Mouse (Mus musculus) left cerebral cortex, adult 8-10 months (tissue): Measurements from ENCODE around the gene Gm49378. TPM values are rescaled to one million over a fixed set of nuclear protein-coding genes. Genes with fewer than 3 reads are reported as not detected.

Experiments used
- DNase-seq, 2 experiments: peaks; one replicate each; pipeline ENCODE4 v3.0.0; 2022; ENCODE audit warnings: low spot score in 2 of 2
- total RNA-seq, 4 experiments: library from RNA; stranded (reverse); gene quantifications; 2 replicates each; pipeline ENCODE4 v1.2.4; 2022

Gm49378 gene
- total RNA-seq, 4 experiments from 2014 or later: 3.5 to 4.2 (median 4.0) TPM

DNA sequence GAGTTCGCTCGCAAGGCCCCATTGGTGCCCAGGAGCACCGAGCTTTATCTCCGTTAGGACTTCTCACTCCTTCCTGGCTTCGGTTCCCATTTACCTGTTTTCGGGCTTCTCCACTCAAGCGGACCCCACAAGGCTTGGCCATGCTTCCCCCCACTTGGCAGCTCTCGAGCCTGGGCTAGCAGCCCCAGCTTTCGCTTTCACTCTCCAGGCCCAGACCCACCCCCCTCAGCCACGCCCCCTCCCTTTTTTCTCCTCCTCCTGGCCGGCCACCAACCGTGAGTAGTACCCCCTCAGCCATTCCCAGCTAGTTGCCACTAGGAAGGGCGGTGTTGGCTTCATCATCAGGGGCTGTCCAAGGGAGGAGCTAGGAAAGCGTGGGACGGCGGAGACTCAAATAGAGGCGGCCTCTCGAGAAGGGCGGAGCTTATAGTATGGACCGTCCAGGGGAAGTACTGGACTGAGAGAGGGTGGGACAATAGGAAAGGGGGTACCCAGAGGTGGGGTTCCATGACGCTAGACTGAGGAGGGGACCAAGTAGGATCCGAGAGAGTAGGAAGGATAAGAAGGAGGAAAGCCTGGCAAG lies 46.9 kb downstream of the Gm49378 start, which contains the start of gene Psme2:
Gene Psme2 (minus strand): TSS at position 366 of the 583 bp plus-strand sequence.
- DNase-seq: peak in 1 of 2 experiments; percentile 95

GRCm38 (mm10) chr14:55589771-55590448 lies 47.8 kb downstream of the Gm49378 start:
- no peak for DNase-seq

GRCm38 (mm10) chr14:55589271-55589670 lies 48.4 kb downstream of the Gm49378 start:
- DNase-seq: no peak

DNA sequence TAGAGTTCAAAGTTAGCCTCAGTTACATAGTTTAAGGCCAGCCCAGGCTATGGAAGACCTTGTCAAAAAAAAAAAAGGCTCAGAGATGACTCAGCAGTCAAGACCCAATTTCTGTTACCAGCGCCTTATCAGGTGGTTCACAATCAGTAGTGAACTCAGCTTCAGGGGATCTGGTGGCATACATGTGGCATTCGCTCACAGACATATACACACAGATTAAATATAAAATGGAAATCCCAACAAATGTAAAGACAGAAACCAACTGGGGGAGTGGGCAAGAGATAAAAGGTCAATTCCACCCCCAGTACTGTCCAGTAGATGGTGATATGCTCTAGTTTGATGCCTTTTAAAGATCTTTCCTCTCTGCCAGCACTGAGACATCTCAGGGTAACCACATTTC lies 51.5 kb downstream of the Gm49378 start:
- no peak for DNase-seq

DNA sequence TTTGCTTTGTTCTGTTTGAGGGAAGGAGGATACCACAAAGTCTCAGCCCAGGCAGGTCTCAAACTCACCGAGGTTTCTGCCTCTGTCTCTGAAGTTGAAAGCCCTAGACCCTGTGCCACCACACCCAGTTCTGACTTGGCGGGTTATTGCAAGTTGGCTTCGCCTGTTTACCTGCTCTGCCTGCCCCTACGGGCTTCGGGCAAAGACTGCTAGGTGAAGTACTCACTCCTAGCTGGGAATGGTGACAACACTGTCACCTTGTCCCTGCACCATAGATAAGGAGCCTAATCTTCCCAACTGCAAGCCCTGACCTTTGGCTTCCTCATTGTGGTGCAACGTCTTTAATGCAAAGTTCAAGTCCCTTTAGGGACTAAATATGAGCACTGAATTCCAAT lies 52.1 kb downstream of the Gm49378 start:
- no peak for DNase-seq

- peak in 1 of 2 experiments; percentile 51 for DNase-seq
Observed at GRCm38 (mm10) chr14:55584702-55585565, 52.8 kb downstream of the Gm49378 start, which contains the start of gene Emc9. Gene Emc9 (minus strand): TSS chr14:55585302.

GRCm38 (mm10) chr14:55584303-55584701 lies 53.4 kb downstream of the Gm49378 start:
- no peak for DNase-seq

GRCm38 (mm10) chr14:55581981-55582681 lies 55.6 kb downstream of the Gm49378 start:
- DNase-seq: no peak

- no peak for DNase-seq
Observed at GRCm38 (mm10) chr14:55580731-55581130, 57.0 kb downstream of the Gm49378 start.

DNA sequence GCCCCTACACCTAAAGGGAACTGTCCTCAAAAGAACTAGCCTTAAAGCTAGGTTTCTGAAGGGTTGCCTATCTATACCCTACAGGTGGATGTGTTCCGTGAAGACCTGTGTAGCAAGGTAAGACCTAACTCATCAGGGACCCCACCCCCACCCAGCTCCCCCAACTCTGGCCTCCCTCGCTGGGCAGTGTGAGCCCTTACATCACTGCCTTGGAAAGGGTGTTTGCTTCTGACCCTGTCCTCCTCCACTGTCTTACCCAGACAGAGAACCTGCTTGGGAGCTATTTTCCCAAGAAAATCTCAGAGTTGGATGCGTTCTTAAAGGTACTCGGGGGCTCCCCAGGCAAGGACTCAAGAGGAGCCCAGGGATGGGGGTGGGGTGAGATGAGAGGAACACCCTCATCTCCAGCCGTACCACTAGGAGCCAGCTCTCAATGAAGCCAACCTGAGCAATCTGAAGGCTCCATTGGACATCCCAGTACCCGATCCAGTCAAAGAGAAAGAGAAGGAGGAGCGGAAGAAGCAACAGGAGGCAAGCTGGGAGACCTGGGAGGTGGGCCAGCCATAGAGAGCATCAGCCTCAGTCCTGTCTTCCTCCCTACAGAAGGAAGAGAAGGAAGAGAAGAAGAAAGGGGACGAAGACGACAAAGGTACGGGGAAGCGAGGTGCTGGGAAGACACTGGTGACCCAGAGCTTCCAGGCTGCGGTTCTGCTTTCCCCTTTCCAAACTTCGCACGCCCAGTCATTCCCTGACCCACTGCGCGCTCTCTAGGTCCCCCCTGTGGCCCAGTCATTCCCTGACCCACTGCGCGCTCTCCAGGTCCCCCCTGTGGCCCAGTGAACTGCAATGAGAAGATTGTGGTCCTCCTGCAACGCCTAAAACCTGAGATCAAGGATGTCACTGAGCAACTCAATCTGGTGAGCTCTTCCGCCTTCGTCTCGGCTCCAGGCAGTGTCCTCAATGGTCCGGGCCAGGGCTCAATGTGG lies 57.9 kb downstream of the Gm49378 start:
- DNase-seq: no peak

Other genes starting within 250 kb of the Gm49378 start
- gene Dhrs4, start 159.1 kb downstream of the Gm49378 start, total RNA-seq: 10 to 100 TPM; 17.2 to 28.5 (median 20.8) TPM
- 10 to 100 TPM; 39.6 to 50.3 (median 42.5) TPM for gene Carmil3, start 147.2 kb downstream of the Gm49378 start, total RNA-seq
- 100 to 1,000 TPM; 151 to 192 (median 180) TPM for gene Cpne6, start 127.5 kb downstream of the Gm49378 start, total RNA-seq
- gene Nrl, start 112.9 kb downstream of the Gm49378 start, total RNA-seq: under 1 TPM; 0.46 to 0.82 (median 0.69) TPM
- 10 to 100 TPM; 25.2 to 29.7 (median 27.7) TPM for gene Pck2, start 97.6 kb downstream of the Gm49378 start, total RNA-seq
- 10 to 100 TPM; 83.5 to 91.6 (median 85.1) TPM for gene Dcaf11, start 77.9 kb downstream of the Gm49378 start, total RNA-seq
- gene A730061H03Rik, start 77.5 kb downstream of the Gm49378 start, total RNA-seq: under 1 TPM in 2 of 4 experiments, not detected in 2; 0.84 to 0.98 TPM
- not detected for gene Fitm1, start 62.3 kb downstream of the Gm49378 start, total RNA-seq
- gene Psme1, start 59.8 kb downstream of the Gm49378 start, total RNA-seq: 10 to 100 TPM; 53.6 to 63.7 (median 58.8) TPM
- gene Emc9, start 52.6 kb downstream of the Gm49378 start, total RNA-seq: 10 to 100 TPM; 46.3 to 59.7 (median 50.8) TPM
- 10 to 100 TPM; 50.2 to 74.0 (median 51.3) TPM for gene Psme2, start 46.8 kb downstream of the Gm49378 start, total RNA-seq
- 10 to 100 TPM; 31.4 to 46.1 (median 38.0) TPM for gene Rnf31, start 46.2 kb downstream of the Gm49378 start, total RNA-seq
- gene Irf9, start 34.3 kb downstream of the Gm49378 start, total RNA-seq: 10 to 100 TPM in 2 of 4 experiments, 1 to 10 TPM in 2; 7.5 to 15.2 (median 11.2) TPM
- 1 to 10 TPM; 1.5 to 4.9 (median 3.7) TPM for gene Rec8, start 19.9 kb downstream of the Gm49378 start, total RNA-seq
- 100 to 1,000 TPM; 122 to 146 (median 132) TPM for gene Ipo4, start 1.9 kb downstream of the Gm49378 start, total RNA-seq
- gene Tm9sf1, start 5.9 kb upstream of the Gm49378 start, total RNA-seq: 10 to 100 TPM; 37.5 to 45.6 (median 38.9) TPM
- gene Tssk4, start 12.3 kb upstream of the Gm49378 start, total RNA-seq: 1 to 10 TPM in 1 of 4 experiments, under 1 TPM in 3; 0.53 to 1.2 (median 0.89) TPM
- 10 to 100 TPM; 40.7 to 48.1 (median 44.1) TPM for gene Mdp1, start 22.6 kb upstream of the Gm49378 start, total RNA-seq
- gene Gmpr2, start 34.0 kb upstream of the Gm49378 start, total RNA-seq: 10 to 100 TPM; 19.9 to 24.2 (median 22.4) TPM
- gene Nedd8, start 34.2 kb upstream of the Gm49378 start, total RNA-seq: 100 to 1,000 TPM; 310 to 370 (median 342) TPM
- gene Tinf2, start 43.9 kb upstream of the Gm49378 start, total RNA-seq: 10 to 100 TPM; 16.3 to 18.2 (median 18.0) TPM
- 1 to 10 TPM in 2 of 4 experiments, not detected in 2; 1.1 to 1.4 TPM for gene Tgm1, start 76.0 kb upstream of the Gm49378 start, total RNA-seq
- 10 to 100 TPM; 52.2 to 54.7 (median 54.0) TPM for gene Rabggta, start 84.4 kb upstream of the Gm49378 start, total RNA-seq
- 100 to 1,000 TPM in 2 of 4 experiments, 10 to 100 TPM in 2; 86.1 to 119 (median 97.8) TPM for gene Dhrs1, start 107.8 kb upstream of the Gm49378 start, total RNA-seq
- gene Nop9, start 107.8 kb upstream of the Gm49378 start, total RNA-seq: 10 to 100 TPM in 3 of 4 experiments, 1 to 10 TPM in 1; 9.7 to 11.8 (median 11.0) TPM
- gene Cideb, start 120.6 kb upstream of the Gm49378 start, total RNA-seq: 1 to 10 TPM; 1.5 to 3.1 (median 2.4) TPM
- under 1 TPM; 0.21 to 0.28 (median 0.25) TPM for gene Ltb4r2, start 123.5 kb upstream of the Gm49378 start, total RNA-seq
- under 1 TPM in 3 of 4 experiments, not detected in 1; 0.26 to 0.65 (median 0.53) TPM for gene Ltb4r1, start 128.1 kb upstream of the Gm49378 start, total RNA-seq
- gene Adcy4, start 146.2 kb upstream of the Gm49378 start, total RNA-seq: 1 to 10 TPM; 3.3 to 6.2 (median 4.7) TPM
- under 1 TPM in 2 of 4 experiments, not detected in 2; 0.73 to 0.98 TPM for gene Ripk3, start 151.0 kb upstream of the Gm49378 start, total RNA-seq
- gene Nfatc4, start 185.2 kb upstream of the Gm49378 start, total RNA-seq: 1 to 10 TPM; 1.0 to 2.7 (median 2.1) TPM
- gene Nynrin, start 216.1 kb upstream of the Gm49378 start, total RNA-seq: 10 to 100 TPM in 2 of 4 experiments, 1 to 10 TPM in 2; 7.3 to 13.3 (median 11.3) TPM
- gene Cbln3, start 246.5 kb upstream of the Gm49378 start, total RNA-seq: under 1 TPM; 0.09 to 0.52 (median 0.23) TPM
- gene Khnyn, start 247.1 kb upstream of the Gm49378 start, total RNA-seq: 10 to 100 TPM; 12.7 to 15.8 (median 13.0) TPM